Mouse (Mus musculus) gastrocnemius, adult 8-10 months (tissue): ENCODE measurements around the gene Tex26. TPM values are rescaled to one million over a fixed set of nuclear protein-coding genes. Genes with fewer than 3 reads are reported as not detected.

Experiments used
- DNase-seq, 2 experiments: peaks; one replicate each; pipeline ENCODE4 v3.0.0; 2022; ENCODE audit warnings: low spot score in 2 of 2
- total RNA-seq, 4 experiments: library from RNA; stranded (reverse); gene quantifications; 2 replicates each; pipeline ENCODE4 v1.2.4; 2022

Tex26 gene
- total RNA-seq, 4 experiments from 2014 or later = not detected

DNA sequence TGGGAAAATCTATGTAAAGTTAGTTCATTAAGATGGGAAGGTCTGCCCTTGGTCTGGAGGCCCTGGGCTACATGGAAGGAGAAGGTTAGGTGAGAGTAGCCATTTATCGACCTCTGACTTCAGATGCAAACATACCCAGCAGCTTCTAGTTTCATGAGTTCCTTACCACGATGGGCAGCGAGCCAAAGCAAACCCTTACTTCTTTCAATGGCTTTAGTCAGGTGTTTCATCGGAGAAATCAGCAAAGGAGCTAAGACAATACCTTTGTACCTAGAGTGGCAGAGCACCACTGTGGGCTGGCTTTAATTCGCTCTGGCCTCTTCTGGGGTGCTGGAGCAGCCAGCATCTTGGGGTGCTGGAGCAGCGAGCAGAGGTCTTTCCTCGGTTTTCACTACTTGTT is 5.8 kb upstream of the Tex26 start:
- DNase-seq = no peak

DNA sequence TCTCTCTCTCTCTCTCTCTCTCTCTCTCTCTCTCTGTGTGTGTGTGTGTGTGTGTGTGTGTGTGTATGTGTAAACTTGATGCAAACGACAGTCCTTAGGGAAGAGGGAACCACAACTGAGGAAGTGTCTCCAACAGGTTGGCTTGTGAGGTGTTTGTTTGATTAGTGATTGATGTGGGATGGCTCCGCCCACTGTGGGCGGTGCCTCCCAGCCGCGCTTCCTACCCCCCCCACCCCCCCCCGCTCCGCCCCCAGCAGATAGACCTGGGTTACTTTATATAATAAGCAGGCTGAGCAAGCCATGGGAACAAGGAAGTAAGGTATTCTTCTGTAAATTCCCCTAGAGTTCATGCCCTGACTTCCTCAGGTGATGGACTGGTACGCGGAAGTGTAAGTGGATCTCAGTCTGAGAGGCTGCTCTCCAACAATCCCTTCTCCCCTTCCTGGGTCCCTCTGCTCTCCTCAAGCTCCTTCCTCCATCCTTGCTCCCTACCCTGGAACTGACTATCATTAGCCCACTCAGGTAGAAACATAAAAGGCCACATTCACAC is 5.2 kb upstream of the Tex26 start:
- no peak for DNase-seq

DNA sequence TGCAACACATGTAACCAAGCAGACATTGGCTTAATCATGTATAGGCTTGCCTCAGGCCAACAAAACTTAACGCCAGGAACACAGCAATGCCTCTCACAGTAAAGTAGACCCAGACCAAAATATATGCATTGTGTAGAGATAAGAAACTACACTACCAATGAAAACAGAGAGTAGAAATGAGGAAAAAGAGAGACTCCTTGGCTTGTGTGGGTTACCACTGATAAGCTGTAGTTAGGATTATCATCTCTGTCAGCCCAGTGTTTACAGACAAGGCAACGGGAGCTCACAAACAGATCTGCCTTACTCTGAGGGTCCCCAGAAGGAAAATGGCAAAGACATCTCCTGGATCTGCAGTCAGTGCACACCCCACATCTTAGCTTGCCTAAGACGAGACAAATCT is 2.9 kb upstream of the Tex26 start:
- no peak for DNase-seq

DNA sequence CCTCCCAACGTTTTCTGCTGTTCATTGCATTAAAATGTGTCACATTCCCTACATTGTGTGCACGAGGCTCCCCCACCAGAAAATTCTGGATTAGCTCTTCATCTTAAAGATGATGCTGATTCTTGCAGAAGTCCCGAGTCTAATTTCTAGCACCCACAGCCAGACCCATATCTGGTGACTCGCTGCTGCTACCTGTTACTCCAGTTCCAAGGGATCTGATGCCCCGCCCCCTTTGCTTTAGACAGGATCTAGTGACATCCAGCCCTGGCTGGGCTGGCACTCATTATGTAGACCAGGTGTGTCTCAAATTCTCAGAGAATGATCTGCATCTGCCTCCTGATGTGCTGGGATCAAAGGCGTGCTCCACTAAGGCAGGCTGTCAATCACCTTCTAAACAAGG is 2.3 kb upstream of the Tex26 start:
- DNase-seq = no peak

DNA sequence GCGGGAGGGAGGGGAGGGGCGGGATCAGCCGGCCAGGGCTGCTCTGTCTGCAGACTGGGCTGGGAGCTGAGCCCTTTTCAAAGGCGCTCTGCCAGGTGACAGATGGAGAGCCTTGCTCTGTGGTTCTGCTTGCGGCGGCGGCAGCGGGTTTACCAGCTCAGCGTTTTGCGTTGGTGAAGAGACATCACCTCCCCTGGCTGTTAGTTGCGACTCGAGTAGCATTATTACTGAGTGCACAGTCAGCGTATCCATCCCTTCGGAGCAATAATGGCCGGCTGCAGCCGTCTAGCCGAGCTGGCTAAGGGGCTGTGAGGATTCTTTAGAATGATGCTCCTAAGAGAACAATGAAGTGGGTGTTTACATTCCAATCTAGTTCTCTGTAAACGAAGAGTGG is 717 bp downstream of the Tex26 start:
- DNase-seq = peak in 1 of 2 experiments; percentile 24

DNA sequence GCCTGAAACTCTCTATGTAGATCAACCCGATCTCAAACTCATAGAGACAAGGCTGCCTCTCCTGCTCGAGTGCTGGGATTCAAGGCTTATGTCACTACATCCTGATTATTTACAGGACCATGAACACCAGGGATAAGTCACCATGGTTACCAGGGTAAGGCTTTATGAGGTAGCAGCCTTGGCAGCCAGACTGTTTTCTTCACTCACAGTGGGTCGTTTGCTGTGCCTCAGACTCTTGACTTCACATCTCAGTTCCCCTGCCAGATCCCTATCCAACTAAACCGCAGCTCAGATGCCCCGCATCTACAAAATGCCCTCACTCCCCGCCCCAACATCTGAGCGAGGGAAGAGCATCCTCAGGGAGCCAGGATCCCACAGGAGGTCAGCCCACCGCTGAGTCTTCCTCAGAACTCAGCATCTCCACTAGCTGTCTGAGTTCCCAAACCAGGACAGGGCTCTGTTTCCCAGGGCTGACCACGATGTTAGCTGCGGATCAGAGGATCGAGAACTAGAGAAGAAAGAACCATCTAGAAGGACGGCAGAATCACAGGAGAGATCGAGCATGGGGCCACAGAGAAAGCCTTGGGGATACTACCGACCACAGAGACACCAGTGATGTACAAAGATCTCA is 2.3 kb downstream of the Tex26 start:
- no peak for DNase-seq

DNA sequence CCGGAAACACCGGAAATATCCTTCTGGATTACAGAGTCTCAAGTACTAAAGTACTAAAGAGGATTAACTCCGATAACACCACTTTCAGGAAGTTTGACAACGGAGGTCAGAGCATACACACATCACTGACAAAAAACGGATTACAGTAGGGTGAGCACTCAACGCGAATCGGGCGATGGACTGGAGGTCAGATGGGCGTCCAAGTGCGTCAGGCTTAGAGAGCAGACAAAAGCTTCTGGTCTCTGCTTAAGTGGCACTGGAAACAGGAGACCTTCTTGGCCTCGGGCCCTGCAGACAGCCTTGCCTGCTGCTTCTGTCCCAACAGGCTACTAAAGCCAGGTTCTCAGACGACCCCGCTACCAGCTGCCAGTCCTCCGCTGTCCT is 2.8 kb downstream of the Tex26 start:
- no peak for DNase-seq

DNA sequence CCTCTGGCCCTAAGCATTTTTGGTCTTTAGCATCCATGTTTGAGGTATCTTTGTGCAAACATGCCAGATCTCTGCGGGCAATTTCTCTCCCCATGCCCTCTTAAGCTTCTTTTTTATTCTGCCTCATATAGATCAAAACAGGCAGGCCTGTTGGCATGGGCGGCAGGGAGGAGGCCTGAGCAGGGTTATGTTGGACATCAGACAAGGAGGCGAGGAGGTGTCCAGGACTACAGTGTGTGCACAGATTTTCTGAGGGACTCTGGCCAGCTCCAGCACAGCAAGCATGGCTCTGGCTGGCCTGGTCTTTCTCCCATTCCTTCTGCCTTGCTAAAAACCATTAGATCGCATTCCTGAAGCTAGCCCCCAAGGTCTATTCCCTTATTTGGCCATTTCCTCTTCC is 5.0 kb downstream of the Tex26 start:
- DNase-seq = no peak

DNA sequence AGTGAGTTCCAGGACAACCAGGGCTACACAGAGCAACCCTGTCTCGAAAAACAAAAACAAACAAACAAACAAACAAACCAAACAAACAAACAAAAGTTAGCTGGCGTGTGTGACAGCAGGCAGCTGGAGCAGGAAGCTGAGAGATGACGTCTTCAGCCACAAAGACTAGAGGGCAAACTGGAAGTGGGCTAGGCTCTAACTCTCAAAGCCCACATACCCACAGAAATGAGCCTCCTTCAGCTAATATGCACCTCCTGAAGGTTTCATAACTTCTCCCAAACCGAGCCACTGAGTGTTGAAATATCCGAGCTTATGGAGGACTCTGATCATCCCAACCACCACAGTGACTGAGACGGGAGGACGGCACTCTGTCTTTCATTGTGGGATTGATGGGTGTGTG is 7.0 kb downstream of the Tex26 start:
- no peak for DNase-seq

DNA sequence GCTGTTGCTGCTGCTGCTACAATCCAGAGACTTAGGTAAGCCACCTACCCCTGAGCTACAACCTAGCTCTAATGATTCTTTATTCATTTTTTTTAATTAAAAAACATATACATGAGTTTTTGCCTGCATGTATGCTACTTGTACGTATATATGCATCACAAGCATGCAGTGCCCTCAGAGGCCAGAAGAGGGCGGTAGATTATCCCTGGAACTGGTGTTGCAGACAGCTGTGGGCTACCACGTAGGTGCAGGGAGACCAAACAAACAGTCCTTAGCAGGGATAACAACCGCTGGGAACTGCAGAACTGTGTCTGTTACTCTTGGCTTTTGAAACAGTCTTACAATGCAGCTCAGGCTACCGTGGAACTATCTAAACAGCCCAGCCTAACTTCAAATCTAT is 8.3 kb downstream of the Tex26 start:
- no peak for DNase-seq

DNA sequence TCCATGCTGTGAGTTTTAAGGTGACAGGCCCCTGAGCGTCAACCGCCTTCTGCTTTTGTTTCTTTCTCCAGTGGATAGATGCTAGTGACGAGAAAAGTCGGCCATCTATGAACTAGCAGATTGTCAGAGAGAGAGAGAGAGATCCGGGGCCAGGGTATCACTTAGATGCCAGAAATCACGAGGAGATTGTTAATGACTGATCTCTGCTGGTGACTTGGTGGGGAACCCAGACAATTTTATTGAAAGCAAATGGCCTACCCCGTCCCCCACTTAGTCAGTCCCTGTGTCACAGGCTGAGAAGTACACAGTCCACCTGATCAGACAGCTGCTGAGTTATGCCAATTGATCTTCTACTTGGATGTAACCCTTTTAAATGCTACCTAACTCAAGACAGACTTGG is 9.9 kb downstream of the Tex26 start:
- no peak for DNase-seq

DNA sequence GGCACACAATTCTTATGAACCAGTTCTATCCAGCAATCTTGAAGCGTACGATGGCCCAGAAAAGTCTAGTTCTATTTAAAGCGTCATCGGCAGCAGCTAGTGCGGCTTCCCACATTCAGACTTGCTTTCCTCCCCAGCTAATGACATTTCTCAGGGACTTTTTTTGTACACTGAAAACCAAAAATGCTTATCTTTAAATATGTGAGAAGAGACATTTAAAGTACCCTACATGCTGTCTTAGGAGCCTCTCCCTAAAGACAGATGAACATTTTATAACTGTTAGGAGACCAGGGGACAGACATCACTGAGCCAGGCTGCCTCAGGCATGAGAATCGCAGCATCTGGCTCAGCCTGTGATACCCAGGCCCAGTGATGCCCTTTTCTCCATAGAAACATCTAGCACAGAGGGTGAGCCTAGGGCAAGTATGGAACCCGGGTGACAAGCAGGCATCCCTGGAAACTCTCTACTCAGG is 11.8 kb downstream of the Tex26 start:
- no peak for DNase-seq

DNA sequence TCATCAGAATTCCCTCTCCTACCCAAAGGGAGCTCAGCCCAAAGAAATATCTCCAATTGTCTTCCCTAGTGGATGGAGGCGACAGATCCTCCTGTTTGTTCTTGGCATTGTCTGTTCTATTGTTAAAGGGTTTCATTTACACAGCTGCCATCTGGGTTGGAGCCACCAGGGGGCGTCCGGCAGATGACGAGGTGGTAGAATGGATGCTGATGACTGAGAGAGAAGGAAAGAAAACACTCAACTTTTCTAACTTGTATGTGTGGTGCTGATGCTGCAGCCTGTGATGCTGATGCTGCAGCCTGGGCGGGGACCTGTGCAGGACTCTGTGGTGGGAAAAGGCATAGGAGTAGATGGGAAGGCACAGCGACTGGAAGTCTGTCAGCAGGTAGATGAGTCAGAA is 14.8 kb downstream of the Tex26 start:
- peak; percentile 15 to 24 for DNase-seq

DNA sequence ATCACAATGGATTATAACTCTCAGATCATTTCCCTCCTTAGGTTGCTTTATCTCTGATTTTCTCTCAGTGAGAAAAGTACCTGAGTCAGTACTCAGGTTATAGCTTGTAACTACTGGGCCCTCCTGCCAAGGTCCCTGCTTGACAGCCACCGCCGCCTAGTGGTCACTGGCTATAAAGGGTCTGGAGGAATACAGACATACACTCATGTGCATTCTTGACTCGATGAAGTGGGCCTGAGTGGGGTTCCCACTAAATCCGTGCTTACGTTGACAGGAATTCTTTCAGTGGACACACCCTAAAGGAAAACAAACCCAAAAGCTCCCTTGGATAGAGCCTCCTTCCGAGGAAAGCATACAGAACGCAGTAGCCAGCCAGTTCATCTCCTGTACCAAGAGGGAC is 17.1 kb downstream of the Tex26 start:
- no peak for DNase-seq

DNA sequence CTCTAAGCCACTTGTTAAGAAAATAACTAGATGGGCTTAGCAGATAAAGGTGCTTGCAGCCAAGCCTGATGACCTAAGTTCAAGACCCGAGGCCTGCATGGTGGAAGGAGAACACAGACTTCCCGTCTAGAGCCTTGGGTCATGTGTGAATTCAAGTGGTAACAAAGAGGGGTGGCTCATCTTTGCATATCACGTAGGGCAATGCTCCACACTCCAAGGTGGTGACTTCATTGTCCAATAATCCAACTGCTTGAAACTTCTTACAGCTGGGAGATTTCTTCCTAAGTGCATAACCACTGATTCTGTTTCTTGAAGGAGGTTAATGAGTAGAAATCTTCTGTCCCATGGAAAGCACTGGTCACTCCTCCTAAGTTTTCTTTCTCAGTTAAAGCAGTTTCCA is 22.6 kb downstream of the Tex26 start:
- no peak for DNase-seq

DNA sequence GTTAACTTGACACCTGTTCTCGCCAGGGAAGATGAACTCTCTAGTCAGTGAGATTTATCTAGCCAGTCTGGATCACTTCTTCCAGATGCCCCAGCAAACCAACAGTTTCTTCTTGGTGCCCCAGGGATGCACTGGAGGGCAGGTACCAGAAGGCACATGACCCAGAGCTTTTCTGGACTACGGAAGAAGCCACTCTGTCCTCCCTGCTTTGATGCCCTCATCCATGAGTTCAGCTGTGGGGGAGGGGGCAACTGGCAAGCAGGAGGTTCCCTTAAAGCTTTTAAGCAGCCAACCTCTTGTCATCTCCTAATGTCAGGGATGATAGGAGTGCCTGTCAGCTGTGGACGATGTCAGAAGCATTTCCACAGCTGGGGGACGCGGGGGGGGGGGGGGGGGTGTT is 25.8 kb downstream of the Tex26 start:
- DNase-seq = no peak

DNA sequence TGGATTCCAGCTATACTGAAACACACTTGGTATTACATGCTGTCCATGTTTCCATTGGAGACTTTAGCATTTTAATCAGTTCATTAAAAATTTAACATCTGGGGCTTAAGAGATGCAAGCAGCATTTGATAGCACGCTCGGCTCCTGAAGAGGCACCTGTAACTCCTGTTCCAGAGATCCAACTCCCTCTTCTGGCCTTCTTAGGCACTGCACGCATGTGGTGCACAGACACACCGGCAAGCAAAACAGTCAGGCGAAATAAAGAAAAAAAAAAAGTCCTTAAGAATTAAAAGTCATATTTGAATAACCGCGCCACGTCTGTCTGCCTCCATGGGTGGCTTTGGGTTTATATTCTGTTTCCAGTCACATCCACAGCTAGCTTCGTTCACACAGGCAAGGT is 34.7 kb downstream of the Tex26 start:
- DNase-seq = no peak

DNA sequence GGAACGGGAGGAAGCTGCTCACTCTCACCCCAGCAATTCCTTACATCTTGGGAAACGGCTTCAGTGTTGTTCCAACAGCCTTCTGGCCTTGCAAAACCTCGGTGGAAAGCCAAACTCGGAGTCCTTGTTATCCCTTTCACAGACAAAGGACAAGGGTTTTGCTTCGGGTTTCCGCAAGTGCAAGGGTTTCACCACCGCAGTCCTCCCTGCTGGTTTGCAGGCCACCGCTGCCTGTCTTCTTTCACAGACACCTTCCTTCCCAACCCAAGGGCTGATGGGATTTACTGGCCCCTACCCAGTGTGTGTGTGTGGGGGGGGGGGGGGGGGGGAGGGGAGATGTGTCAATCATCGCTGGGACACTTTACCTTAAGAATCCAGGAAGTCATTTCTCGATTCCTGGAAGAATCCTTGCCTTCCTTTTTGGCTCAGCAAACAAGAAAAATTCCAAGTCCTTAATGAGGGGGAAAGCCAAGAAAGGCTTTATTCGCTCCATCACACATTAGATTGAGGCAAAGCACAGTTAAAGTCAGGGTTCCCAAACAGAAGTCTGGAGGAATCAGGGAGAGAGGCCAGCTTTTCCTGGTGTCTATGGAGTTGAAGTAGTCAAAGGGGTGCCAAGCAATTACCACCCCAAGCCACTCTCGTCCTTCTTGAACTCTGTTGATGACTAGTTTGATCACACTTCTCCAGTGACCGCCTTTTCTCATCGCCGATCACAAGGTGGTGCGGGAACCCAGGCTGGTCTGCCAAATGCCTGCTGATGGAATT is 35.4 kb downstream of the Tex26 start:
- no peak for DNase-seq

DNA sequence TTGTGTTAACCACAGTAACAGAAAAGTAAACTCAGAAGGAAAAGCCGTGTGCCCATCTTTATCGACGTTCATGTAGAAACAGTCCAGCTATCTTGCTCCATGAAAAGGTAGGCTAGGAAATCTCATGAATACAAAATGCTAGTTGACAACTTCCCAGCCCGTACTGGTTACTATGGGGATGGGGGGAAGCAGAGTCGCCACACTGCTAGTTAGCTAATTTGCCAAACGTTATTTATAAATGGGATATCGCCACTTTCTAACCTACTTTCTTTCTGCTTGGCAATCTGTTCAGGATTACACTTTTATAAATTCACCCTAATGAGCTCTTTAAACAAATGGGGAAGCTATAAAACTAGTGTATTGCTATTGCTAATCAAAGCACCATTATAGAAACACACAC is 42.5 kb downstream of the Tex26 start:
- DNase-seq = no peak

DNA sequence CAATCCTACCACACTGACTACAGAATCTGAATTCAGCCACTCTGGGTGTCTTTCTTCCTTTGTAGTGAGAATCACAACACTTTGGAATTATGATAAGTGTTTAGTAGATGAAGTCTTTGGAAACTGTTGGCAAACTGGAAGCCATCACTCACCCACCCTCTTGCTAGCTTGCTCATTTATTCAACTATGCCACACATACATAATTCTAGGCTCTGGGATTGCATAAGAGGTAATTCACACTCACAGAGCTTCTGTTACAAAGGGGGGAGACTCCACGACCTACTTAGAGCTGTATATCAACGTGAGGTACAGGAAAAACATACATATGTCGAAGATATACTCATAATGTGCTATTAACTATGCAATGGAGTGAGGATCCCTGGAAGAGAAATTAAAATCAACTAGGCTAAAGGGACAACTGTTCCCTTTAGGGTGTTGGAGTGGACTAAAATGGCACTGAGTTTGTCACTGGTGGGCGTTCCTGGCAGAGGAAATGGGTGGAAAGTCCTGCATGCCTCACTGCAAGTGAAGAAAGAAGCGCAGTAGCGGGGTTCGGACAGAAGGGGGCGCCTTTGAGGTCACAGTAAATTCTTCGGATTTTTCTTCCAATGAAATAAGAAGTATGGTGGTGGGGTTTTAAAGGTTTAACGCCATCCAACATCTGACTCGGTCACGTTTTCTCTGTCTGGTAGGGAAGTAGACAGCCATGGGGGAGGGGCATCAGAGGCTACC is 44.0 kb downstream of the Tex26 start:
- no peak for DNase-seq

DNA sequence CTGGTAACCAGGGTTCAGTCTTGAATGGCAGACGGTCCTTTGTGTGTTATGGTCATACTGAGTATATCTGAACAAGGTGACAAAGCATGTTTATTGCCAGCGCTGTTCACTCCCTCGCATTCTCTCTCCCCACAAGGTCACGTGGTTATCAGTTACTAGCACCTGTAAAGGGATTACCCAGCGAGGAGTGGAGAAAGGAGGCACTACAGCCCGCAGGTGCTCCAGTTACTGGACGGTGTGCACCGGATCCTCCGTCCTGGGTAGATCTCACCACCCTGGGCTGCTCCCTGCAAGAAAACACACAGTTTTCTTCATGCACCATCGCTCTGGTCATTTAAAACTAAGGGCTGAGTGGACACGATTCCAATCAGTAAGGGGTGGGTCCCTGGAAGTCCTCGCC is 44.8 kb downstream of the Tex26 start:
- no peak for DNase-seq

DNA sequence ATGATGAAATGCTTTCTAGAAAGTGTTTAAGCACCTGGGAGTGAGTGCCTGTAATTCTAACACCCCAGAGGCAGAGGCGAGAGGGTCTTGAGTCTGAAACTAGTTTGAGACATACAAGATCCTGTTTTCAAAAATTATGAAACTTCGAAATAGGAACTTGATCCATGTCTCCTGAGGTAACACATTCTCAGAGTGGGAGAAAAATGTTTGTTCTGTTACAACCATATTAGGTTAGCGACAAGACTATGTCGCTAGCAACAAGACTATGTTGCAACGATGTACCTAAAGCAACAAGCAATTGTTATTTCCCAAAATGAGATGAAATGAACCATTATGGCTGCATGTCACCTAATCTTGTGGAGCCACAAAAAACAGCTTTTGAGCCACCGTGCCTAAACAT is 46.0 kb downstream of the Tex26 start:
- no peak for DNase-seq
